Mouse (Mus musculus): ENCODE data around the gene Nkx1-2. TPM values are rescaled to one million over a fixed set of nuclear protein-coding genes. Genes with fewer than 3 reads are reported as not detected.

Nkx1-2 gene
- polyA plus RNA-seq, 1 experiment: not detected

DNA sequence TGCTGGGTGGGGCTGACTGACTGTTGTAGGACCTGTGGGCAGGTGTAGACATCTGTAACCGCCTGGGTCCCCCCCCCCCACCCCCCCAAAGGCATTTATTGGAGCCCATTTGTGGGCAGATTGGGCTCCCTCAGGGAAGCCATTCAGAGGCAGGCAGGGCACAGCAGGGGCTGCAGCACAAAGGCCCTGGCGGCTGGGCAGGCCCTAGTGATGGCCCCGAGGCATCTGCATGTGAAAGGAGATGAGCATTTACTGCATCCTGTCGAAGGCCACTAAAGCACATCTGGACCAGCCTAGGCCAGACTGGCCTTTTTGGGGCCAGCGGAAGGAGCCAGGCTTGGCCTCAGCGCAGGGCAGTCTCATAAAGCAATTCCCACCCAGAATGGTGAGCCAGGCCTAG, 17.0 kb upstream of the Nkx1-2 start:
- Histone ChIP-seq H3K4me3 (ENCODE audit: insufficient read depth, low read depth, low read length) (no peak overlapping the region), H3K4me1 (ENCODE audit: control insufficient read depth, insufficient read depth, insufficient read length, low read length) (no peaks in the 10 kb centered on the region), H3K27ac (replicated peaks; ENCODE audit: low read depth, low read length) (no peak overlapping the region)

DNA sequence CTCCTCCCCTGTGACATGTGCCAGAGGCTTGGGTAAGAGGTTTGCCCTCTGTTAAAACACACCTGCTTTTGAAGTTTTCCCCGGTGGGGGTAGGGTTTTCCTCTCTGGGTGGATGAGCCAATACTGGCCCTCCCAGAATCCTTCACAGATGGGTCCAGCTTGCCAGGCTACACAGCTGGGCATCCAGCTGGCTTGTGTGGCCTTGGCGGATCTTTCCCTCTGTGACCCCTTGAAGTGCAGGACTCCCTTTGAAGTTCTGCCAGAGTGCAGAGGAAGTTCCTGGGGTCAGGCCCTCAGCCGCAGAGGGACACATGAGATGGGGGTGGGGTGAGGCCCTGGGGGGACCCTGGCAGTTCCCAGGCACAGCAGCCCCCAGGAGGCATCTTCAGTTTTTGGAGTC, 15.9 kb upstream of the Nkx1-2 start:
- H3K4me1 ChIP-seq (ENCODE audit: control insufficient read depth, insufficient read depth, insufficient read length, low read length): no peaks in the 10 kb centered on the region; the same call in 1 of the 2 replicates
- H3K4me3 ChIP-seq (ENCODE audit: insufficient read depth, low read depth, low read length): no peak overlapping the region
- no peak overlapping the region for H3K27ac ChIP-seq (replicated peaks; ENCODE audit: low read depth, low read length)

DNA sequence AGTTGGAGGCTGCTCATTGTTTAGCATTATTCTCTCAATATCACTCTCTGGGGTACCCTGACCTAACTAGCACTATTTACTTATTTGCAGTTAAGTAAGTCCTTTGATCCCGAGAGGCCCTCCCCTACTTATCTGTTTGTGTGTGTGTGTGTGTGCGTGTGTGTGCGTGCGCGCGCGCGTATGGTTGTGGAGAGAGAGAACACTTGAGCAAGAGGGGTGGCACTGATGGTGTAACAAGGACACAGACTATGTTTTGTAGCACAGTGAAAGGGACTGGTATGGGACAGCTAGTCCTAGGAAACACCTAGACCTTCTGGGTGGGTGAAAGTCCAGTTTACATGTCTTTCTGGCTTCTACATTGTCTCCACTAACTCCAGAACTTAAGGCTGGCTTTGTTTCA, 12.1 kb upstream of the Nkx1-2 start:
- H3K4me3 ChIP-seq (ENCODE audit: insufficient read depth, low read depth, low read length): no peak overlapping the region
- no peaks in the 10 kb centered on the region; the same call in 1 of the 2 replicates for H3K4me1 ChIP-seq (ENCODE audit: control insufficient read depth, insufficient read depth, insufficient read length, low read length)
- no peak overlapping the region for H3K27ac ChIP-seq (replicated peaks; ENCODE audit: low read depth, low read length)

DNA sequence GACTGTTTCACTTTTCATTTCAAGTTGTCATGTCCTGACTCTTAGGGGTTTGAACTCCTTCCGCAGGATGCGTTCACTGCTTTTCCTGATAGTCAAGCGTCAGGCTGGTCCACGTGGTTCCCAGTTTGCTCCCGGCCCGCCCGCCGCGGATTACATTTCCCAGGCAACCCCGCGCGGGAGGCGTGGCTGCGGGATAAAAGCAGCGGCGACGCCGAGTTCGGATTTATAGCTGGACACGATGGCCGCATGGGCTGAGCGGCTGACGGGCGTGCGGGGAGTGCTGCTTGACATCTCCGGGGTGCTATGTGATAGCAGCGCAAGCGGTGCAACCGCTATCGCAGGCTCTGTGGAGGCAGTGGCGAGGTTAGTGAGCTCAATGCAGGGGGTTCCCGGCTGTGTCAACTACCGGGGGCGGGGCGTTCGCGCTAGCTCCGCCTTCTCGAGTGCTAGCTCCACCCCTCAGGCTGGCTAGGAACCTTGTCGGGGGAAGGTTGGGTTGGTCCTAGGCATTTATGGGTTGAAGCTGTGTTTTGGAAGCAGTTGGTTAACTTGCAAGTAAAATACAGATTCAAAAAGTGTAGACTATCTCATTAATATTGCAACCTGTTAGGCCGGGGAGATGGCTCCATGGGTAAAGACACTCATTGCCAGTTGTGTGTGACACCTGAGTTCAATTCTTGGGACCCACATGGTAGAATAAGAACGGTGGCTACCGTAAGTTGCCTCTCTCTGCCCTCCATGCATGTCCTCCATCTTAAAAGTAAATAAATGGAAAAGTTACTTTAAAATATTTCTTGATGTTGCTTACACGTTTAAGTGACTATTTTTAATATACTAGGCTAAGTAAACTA, 11.3 kb upstream of the Nkx1-2 start, which contains the start of gene Lhpp:
Gene Lhpp, plus strand, starts transcription at position 171 of the 851 bp plus-strand sequence.
- H3K4me1 ChIP-seq (ENCODE audit: control insufficient read depth, insufficient read depth, insufficient read length, low read length): no peaks in the 10 kb centered on the region; the same call in 1 of the 2 replicates
- H3K27ac ChIP-seq (replicated peaks; ENCODE audit: low read depth, low read length): no peak within 1 kb of the TSS
- peak within 1 kb of the TSS; percentile 72 for H3K4me3 ChIP-seq (ENCODE audit: insufficient read depth, low read depth, low read length)

DNA sequence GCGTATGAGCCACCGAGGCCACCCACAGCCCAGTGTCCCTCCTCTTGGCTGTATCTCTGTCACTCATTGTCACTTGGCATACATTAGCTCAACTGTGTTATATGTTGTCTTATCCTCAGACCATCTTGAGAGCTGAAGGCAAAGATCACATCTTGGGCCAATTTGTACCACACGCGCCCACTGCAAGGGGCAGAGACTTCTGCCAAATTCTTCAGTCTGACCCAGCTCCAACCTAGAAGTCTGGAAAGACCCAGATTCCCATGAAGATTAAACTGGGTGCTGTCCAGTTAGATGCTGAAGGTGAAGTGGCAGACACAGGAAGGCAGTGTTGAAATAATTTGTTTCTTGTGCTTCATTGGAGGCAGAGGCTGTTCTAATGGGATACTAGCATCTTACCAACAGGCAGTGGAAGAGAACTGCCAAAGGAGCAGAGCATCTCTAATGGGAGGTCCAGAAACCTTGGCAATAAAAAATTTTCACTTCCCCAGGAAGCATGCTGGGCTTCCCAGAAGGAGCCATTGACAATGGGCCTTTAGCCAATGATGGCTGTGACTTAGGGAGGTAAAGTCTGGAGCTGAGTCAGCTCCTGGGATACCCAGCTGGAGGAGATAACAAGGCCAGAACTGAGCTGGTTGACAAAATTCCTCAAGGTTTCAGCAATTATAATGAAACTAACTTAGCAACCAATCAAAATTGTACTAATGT, 9.0 kb upstream of the Nkx1-2 start:
- H3K4me3 ChIP-seq (ENCODE audit: insufficient read depth, low read depth, low read length): no peak overlapping the region
- no peaks in the 10 kb centered on the region; the same call in 1 of the 2 replicates for H3K4me1 ChIP-seq (ENCODE audit: control insufficient read depth, insufficient read depth, insufficient read length, low read length)
- no peak overlapping the region for H3K27ac ChIP-seq (replicated peaks; ENCODE audit: low read depth, low read length)

DNA sequence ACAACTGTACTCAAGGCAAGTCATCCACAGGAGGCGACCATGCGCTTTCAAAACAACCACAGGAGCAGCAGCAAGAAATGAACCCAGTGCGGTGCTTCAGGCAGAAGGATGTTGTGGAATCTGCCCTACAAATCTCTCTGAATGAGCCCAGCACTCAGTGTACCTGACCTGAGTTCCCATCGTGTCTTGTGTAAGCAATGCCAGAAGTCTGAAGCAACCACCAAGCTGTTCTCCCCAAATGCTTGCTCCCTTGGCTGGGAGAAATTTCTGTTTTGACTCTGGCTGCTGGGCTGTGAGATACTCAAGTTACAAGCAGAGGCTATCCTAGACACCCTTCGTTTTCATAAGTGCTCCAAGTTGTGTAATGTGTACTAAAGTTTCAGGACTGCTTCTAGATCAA, 6.3 kb upstream of the Nkx1-2 start:
- no peak overlapping the region for H3K27ac ChIP-seq (replicated peaks; ENCODE audit: low read depth, low read length)
- no peak overlapping the region for H3K4me3 ChIP-seq (ENCODE audit: insufficient read depth, low read depth, low read length)
- no peaks in the 10 kb centered on the region for H3K4me1 ChIP-seq (ENCODE audit: control insufficient read depth, insufficient read depth, insufficient read length, low read length)

DNA sequence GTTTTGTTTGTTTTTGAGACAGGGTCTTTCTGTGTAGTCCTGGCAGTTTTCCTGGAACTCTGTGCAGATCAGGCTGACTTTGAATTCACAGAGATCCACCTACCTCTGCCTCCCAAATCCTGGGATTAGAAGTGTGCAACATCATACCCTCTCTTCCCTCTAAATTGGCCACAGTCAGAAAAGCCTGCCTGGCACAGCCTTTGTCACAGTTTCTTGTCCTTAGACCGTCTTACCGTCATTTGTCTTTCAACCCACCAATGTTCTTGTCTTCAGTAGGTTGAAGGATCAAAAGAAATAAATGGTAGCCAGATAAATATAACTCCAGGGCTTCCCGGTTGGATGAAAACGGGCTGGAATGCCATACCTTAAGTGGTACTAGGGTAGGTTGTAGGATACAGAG, 5.3 kb upstream of the Nkx1-2 start:
- Histone ChIP-seq H3K27ac (replicated peaks; ENCODE audit: low read depth, low read length) (no peak overlapping the region), H3K4me3 (ENCODE audit: insufficient read depth, low read depth, low read length) (no peak overlapping the region), H3K4me1 (ENCODE audit: control insufficient read depth, insufficient read depth, insufficient read length, low read length) (peaks cover under 1% of the 10 kb centered on the region; the same call in 1 of the 2 replicates)

DNA sequence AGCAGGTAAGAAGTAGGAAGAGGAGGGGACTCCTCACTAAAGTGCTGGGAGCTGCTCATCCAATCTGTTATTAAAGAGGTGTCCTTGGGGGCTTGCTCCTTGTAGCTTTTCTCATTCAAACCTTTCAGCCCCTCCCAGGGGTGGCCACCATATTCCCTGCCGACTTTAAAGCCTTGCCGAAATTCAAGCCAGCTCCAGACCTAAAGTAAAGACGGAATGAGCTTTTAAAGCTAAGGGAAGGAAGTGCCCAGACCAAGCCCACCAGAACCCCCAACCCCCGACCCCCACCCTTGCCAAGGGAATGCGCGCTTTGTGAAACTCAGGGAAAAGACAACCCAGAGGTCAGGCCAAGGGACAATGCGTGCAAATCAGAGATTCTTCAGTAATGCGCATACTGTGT, 1.5 kb upstream of the Nkx1-2 start:
- peaks cover 2% of the 10 kb centered on the region; the same call in 1 of the 2 replicates for H3K4me1 ChIP-seq (ENCODE audit: control insufficient read depth, insufficient read depth, insufficient read length, low read length)
- H3K4me3 ChIP-seq (ENCODE audit: insufficient read depth, low read depth, low read length): no peak overlapping the region
- H3K27ac ChIP-seq (replicated peaks; ENCODE audit: low read depth, low read length): no peak overlapping the region

DNA sequence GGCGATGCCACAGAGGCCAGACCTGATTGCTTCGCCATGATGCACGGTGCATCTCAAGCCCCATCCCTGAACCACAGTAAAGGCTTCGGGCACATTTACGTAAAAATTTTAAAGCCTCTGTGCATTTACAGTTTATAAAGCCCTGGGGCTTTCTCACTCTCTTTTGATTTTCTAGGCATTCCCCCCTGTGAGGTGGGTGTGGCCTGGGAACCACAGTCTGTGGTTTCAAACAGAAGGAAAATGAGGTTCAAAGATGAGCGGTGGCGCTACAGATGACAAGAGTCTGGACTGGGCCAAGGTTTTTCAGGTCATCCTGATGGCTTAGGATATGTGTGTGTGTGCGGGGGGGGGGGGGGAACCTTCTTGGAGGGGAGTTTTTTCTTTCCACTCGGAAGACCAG, 589 bp upstream of the Nkx1-2 start:
- peaks cover 2% of the 10 kb centered on the region; the same call in 1 of the 2 replicates for H3K4me1 ChIP-seq (ENCODE audit: control insufficient read depth, insufficient read depth, insufficient read length, low read length)
- H3K27ac ChIP-seq (replicated peaks; ENCODE audit: low read depth, low read length): no peak overlapping the region
- H3K4me3 ChIP-seq (ENCODE audit: insufficient read depth, low read depth, low read length): no peak overlapping the region

DNA sequence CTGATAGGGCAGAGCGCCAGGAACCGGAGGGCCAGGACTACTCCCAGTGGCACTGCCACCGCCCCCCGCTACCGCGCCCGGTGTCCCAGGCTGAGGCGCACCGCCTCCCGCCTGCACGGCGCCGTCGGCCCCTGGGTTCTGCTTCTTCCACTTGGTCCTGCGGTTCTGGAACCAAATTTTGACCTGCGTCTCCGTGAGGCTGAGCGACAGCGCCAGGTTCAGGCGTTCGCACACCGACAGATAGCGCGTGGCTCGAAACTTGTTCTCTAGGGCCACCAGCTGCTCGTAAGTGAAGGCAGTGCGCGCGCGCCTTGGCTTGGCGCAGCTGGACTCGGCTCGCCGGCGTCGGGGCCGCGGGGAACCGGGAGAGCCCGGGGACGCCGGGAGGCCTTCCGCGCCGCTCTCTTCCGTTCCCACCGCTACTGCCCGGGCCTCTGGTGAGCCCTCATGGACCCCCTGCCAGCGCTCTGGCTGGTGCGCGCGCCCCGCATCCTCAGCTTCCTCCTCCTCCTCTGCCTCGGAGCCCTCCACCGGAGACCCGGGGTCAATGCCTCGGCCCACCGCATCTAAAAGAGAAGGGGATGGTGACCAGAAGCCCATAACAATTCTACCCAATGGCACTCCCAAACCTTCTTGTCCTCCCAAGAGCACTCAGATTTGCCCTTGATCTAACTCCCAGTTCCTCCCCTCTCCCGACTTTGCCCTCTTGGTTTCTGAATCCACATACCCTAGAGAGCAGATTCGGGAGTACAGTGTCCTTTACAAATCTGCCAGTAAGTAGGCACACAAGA, 2.0 kb downstream of the Nkx1-2 start:
- peaks cover 2% of the 10 kb centered on the region; the same call in 1 of the 2 replicates for H3K4me1 ChIP-seq (ENCODE audit: control insufficient read depth, insufficient read depth, insufficient read length, low read length)
- peak overlapping the region; percentile 33 for H3K4me3 ChIP-seq (ENCODE audit: insufficient read depth, low read depth, low read length)
- no peak overlapping the region for H3K27ac ChIP-seq (replicated peaks; ENCODE audit: low read depth, low read length)

DNA sequence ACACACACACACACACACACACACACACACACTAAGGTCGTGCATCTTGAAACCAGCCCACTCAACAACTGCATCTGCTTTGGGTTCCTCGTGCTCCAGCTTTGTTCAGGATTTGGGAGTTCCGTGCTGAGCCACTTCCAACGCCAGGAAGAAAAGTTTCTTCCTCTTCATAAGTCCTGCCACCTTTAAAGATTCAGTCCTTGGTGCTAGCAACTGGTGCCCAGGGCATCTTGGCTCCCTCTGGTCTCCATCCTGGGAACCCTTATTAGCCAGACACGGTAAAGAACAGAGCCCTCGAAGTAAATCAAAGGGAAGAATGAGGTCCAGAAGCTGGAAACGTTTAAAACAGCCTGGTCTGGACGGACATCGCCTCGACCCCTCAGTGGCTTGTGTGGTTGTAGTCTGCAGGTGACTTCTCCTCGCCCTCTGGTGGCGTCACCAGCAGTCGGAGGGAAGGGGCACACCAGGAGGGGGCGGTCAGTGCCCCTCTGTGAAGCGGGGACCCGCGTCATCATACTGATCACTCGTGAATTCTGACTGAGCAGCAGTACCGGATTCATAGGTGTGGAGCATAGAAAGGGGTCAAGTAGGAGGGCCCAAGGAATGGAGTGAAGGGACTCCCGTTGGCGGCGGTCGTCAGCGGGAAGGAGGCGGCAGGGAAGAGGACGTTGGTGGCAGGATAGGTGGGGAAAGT, 2.7 kb downstream of the Nkx1-2 start:
- H3K27ac ChIP-seq (replicated peaks; ENCODE audit: low read depth, low read length): no peak overlapping the region
- H3K4me3 ChIP-seq (ENCODE audit: insufficient read depth, low read depth, low read length): peak overlapping the region; percentile 33
- H3K4me1 ChIP-seq (ENCODE audit: control insufficient read depth, insufficient read depth, insufficient read length, low read length): peaks cover 2% of the 10 kb centered on the region; the same call in 1 of the 2 replicates

DNA sequence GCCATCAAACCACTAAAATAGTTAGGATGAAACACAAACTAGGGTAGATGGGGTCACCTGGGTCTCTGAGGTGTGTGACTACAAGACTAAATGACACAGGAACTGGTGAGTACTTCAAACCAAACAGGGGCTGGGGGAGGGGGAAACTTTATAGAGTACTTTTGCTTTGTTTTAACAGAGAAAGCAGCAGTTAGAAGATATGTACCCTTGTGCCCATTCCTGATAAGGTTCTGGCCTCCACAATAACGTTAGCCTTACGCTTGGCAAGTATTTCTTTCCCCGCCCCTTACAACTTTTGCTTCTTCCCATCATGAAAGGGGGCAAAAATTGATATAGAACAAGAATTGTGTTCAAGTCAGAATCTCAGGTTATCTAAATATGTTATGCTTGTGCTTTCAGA, 3.6 kb downstream of the Nkx1-2 start:
- Histone ChIP-seq H3K4me1 (ENCODE audit: control insufficient read depth, insufficient read depth, insufficient read length, low read length) (peaks cover 2% of the 10 kb centered on the region; the same call in 1 of the 2 replicates), H3K4me3 (ENCODE audit: insufficient read depth, low read depth, low read length) (no peak overlapping the region), H3K27ac (replicated peaks; ENCODE audit: low read depth, low read length) (no peak overlapping the region)

DNA sequence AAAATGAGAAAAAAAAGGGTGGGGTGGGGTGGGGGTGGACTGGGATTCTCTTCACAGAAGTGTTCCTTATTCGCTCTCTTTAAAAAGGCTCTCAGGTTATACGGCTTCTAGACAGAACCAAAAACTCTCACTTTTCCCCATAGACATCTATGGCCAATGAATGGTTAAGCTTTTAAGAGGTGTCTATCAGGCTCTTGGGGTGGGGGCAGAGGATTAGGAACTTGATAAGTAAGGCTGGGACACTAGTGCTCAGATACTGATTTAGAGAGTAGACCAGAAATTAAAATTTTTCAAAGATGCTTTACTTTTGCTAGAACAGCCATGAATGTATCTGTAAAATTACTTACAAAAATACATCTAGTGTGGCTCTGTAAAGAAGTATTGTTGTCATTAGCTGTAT, 5.1 kb downstream of the Nkx1-2 start:
- Histone ChIP-seq H3K4me1 (ENCODE audit: control insufficient read depth, insufficient read depth, insufficient read length, low read length) (no peaks in the 10 kb centered on the region), H3K4me3 (ENCODE audit: insufficient read depth, low read depth, low read length) (no peak overlapping the region), H3K27ac (replicated peaks; ENCODE audit: low read depth, low read length) (no peak overlapping the region)

DNA sequence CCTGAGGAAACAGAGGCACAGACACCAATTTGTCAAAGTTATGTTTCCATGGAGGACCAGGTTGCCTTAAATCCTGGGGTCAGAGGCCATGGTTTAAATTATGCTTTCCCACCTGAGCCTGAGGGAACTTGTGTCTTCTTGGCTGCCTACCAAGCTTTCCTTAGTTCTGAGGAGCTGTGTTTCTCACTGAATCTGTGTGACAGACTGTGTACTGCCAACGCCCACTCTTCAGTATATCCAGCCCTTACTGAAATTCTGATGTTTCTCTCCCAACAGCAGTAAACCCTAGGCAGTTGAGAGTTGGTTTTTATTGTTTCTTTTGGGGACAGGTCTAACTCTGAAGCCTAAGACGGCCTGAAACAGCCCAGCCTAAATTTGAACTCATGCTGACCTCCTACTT, 5.7 kb downstream of the Nkx1-2 start:
- Histone ChIP-seq H3K4me1 (ENCODE audit: control insufficient read depth, insufficient read depth, insufficient read length, low read length) (no peaks in the 10 kb centered on the region), H3K27ac (replicated peaks; ENCODE audit: low read depth, low read length) (no peak overlapping the region), H3K4me3 (ENCODE audit: insufficient read depth, low read depth, low read length) (no peak overlapping the region)

All from brown adipose tissue, adult 24 weeks (tissue).